Mouse (Mus musculus): ENCODE results near the gene Tmed9. TPM values are rescaled to one million over a fixed set of nuclear protein-coding genes. Genes with fewer than 3 reads are reported as not detected.
"Not testable (repeated sequence)": the region's sequence is repeated elsewhere in the genome, so short reads cannot be mapped to it uniquely, and the experiment has no call there.

The Tmed9 gene
- polyA plus RNA-seq, 1 experiment: 36.5 TPM

GRCm38 (mm10) chr13:55636185-55636983 lies 62.9 kb downstream of the Tmed9 start:
- Histone ChIP-seq H3K36me3 (ENCODE audit: control insufficient read depth, insufficient read depth, low read length) (peaks cover 4% of the 10 kb centered on the region), H3K27me3 (ENCODE audit: control insufficient read depth, insufficient read depth, low read length) (no peaks in the 10 kb centered on the region), H3K27ac (ENCODE audit: control insufficient read depth, insufficient read depth, low read depth, low read length) (no peak overlapping the region), H3K4me1 (ENCODE audit: control insufficient read depth, insufficient read depth, low read length) (peaks cover 9% of the 10 kb centered on the region), H3K4me3 (ENCODE audit: control insufficient read depth, low read depth, low read length) (peak overlapping the region; percentile 58)
- TF ChIP-seq POLR2A (IDR thresholded peaks at IDR 0.05; ENCODE audit: control insufficient read depth, low read depth, low read length) (no peak), CTCF (IDR thresholded peaks at IDR 0.05; ENCODE audit: control insufficient read depth, insufficient read depth, insufficient replicate concordance, low read depth, low read length) (no peak)

- not testable (repeated sequence) for H3K4me1 ChIP-seq (ENCODE audit: control insufficient read depth, insufficient read depth, low read length); H3K27ac ChIP-seq (ENCODE audit: control insufficient read depth, insufficient read depth, low read depth, low read length); H3K4me3 ChIP-seq (ENCODE audit: control insufficient read depth, low read depth, low read length); H3K27me3 ChIP-seq (ENCODE audit: control insufficient read depth, insufficient read depth, low read length); H3K36me3 ChIP-seq (ENCODE audit: control insufficient read depth, insufficient read depth, low read length)
- TF ChIP-seq CTCF (IDR thresholded peaks at IDR 0.05; ENCODE audit: control insufficient read depth, insufficient read depth, insufficient replicate concordance, low read depth, low read length): peak; percentile 71; the same call in 1 of the 2 replicates
These were observed 66.9 kb downstream of the Tmed9 start for GRCm38 (mm10) chr13:55640480-55640879.

- Histone ChIP-seq H3K27me3 (ENCODE audit: control insufficient read depth, insufficient read depth, low read length) (no peaks in the 10 kb centered on the region), H3K36me3 (ENCODE audit: control insufficient read depth, insufficient read depth, low read length) (peaks cover 6% of the 10 kb centered on the region), H3K27ac (ENCODE audit: control insufficient read depth, insufficient read depth, low read depth, low read length) (no peak overlapping the region), H3K4me3 (ENCODE audit: control insufficient read depth, low read depth, low read length) (no peak overlapping the region), H3K4me1 (ENCODE audit: control insufficient read depth, insufficient read depth, low read length) (peaks cover 2% of the 10 kb centered on the region; the same call in 1 of the 2 replicates)
- TF ChIP-seq POLR2A (IDR thresholded peaks at IDR 0.05; ENCODE audit: control insufficient read depth, low read depth, low read length) (no peak), CTCF (IDR thresholded peaks at IDR 0.05; ENCODE audit: control insufficient read depth, insufficient read depth, insufficient replicate concordance, low read depth, low read length) (no peak)
These were observed 71.0 kb downstream of the Tmed9 start for GRCm38 (mm10) chr13:55644525-55644924.

Other genes starting within 250 kb of the Tmed9 start
- 2.3 and 2.4 TPM in 2 replicates for gene Mxd3, start 243.9 kb upstream of the Tmed9 start, polyA plus RNA-seq (2012; rRNA removed)
- 43.7 and 44.8 TPM in 2 replicates for gene Lman2, start 210.9 kb upstream of the Tmed9 start, polyA plus RNA-seq (2012; rRNA removed)
- 0.10 and 0.14 TPM in 2 replicates for gene Rgs14, start 204.0 kb upstream of the Tmed9 start, polyA plus RNA-seq (2012; rRNA removed)
- gene Slc34a1, start 175.5 kb upstream of the Tmed9 start, polyA plus RNA-seq (2012; rRNA removed): 0.16 and 0.22 TPM in 2 replicates
- 279 and 352 TPM in 2 replicates for gene Pfn3, start 158.5 kb upstream of the Tmed9 start, polyA plus RNA-seq (2012; rRNA removed)
- 3.0 and 3.4 TPM in 2 replicates for gene F12, start 146.9 kb upstream of the Tmed9 start, polyA plus RNA-seq (2012; rRNA removed)
- 7.8 and 8.4 TPM in 2 replicates for gene Grk6, start 128.7 kb upstream of the Tmed9 start, polyA plus RNA-seq (2012; rRNA removed)
- 20.3 and 24.9 TPM in 2 replicates for gene Prr7, start 109.5 kb upstream of the Tmed9 start, polyA plus RNA-seq (2012; rRNA removed)
- gene Dbn1, start 85.6 kb upstream of the Tmed9 start, polyA plus RNA-seq (2012; rRNA removed): 89.3 and 101 TPM in 2 replicates
- gene Pdlim7, start 60.1 kb upstream of the Tmed9 start, polyA plus RNA-seq (2012; rRNA removed): 7.6 and 14.5 TPM in 2 replicates
- gene Dok3, start 44.4 kb upstream of the Tmed9 start, polyA plus RNA-seq (2012; rRNA removed): 2.3 TPM in 2 replicates
- 52.0 and 58.5 TPM in 2 replicates for gene Ddx41, start 37.1 kb upstream of the Tmed9 start, polyA plus RNA-seq (2012; rRNA removed)
- gene Fam193b, start 2.6 kb upstream of the Tmed9 start, polyA plus RNA-seq (2012; rRNA removed): 28.5 and 28.8 TPM in 2 replicates
- gene B4galt7, start 26.2 kb downstream of the Tmed9 start, polyA plus RNA-seq (2012; rRNA removed): 13.0 and 15.6 TPM in 2 replicates
- 24.8 and 26.8 TPM in 2 replicates for gene Caml, start 49.3 kb downstream of the Tmed9 start, polyA plus RNA-seq (2012; rRNA removed)
- gene Ddx46, start 61.3 kb downstream of the Tmed9 start, polyA plus RNA-seq (2012; rRNA removed): 25.3 and 27.7 TPM in 2 replicates
- gene B230219D22Rik, start 119.4 kb downstream of the Tmed9 start, polyA plus RNA-seq (2012; rRNA removed): 6.1 and 7.6 TPM in 2 replicates
- gene Txndc15, start 140.9 kb downstream of the Tmed9 start, polyA plus RNA-seq (2012; rRNA removed): 7.8 and 8.1 TPM in 2 replicates
- 4.8 and 6.3 TPM in 2 replicates for gene Pcbd2, start 153.6 kb downstream of the Tmed9 start, polyA plus RNA-seq (2012; rRNA removed)
- 85.0 and 111 TPM in 2 replicates for gene Catsper3, start 210.8 kb downstream of the Tmed9 start, polyA plus RNA-seq (2012; rRNA removed)

Measured in testis, adult 2 months (tissue).